Mouse (Mus musculus) forebrain, embryonic 13.5 days (tissue): ENCODE results near the gene Gjb6. TPM values are rescaled to one million over a fixed set of nuclear protein-coding genes. Genes with fewer than 3 reads are reported as not detected.

Experiments
- ATAC-seq: fragments of 200-750 bp; cut with Nextera tagmentation; 2 replicates; pipeline ENCODE4 v1.8.0; 2017
- H3K27ac ChIP-seq: fragments of 300-500 bp; sonication (generic); 2 replicates; pipeline ENCODE4 v1.5.1; 2015; ENCODE audit warnings: inconsistent platforms, mild to moderate bottlenecking, moderate library complexity
- H3K27me3 ChIP-seq: fragments of 300-500 bp; sonication (generic); 2 replicates; pipeline ENCODE4 v1.6.1; 2015; ENCODE audit warnings: mild to moderate bottlenecking, inconsistent platforms
- H3K36me3 ChIP-seq: fragments of 300-500 bp; sonication (generic); 2 replicates; pipeline ENCODE4 v1.6.1; 2015; ENCODE audit warnings: mild to moderate bottlenecking, inconsistent platforms; ENCODE audit not compliant: poor library complexity, severe bottlenecking
- H3K4me1 ChIP-seq: fragments of 300-500 bp; sonication (generic); 2 replicates; pipeline ENCODE4 v1.6.1; 2015; ENCODE audit warnings: inconsistent platforms
- H3K4me2 ChIP-seq: fragments of 300-500 bp; sonication (generic); 2 replicates; pipeline ENCODE4 v1.6.1; 2015; ENCODE audit warnings: inconsistent platforms, mild to moderate bottlenecking, moderate library complexity
- H3K4me3 ChIP-seq: fragments of 300-500 bp; sonication (generic); 2 replicates; pipeline ENCODE4 v1.5.1; 2015; ENCODE audit warnings: mild to moderate bottlenecking, inconsistent platforms
- H3K9ac ChIP-seq: fragments of 300-500 bp; sonication (generic); 2 replicates; pipeline ENCODE4 v1.6.1; 2015; ENCODE audit warnings: mild to moderate bottlenecking, inconsistent platforms
- H3K9me3 ChIP-seq: fragments of 300-500 bp; sonication (generic); replicated peaks from 2 replicates; pipeline ENCODE4 v1.6.1; 2016; ENCODE audit warnings: inconsistent platforms
- WGBS: fragments of 180-500 bp; shearing (Covaris S2); methylation state at CpG from one replicate; pipeline ENCODE4 v1.1.7; 2015; 5-methylcytosine and 5-hydroxymethylcytosine counted together
- polyA plus RNA-seq: library from polyadenylated mRNA; unstranded; fragments of >200 nt; fragmentation: Nextera tagmentation; extraction: Ambion mirVana; gene quantifications from 2 replicates; pipeline ENCODE4 v1.2.1, GENCODE M21; 2015

Gjb6 gene
- polyA plus RNA-seq: 3.5 and 4.7 TPM in 2 replicates

- Histone ChIP-seq H3K27me3 (peaks cover 41% of the 10 kb centered on the region), H3K4me3 (peak within 1 kb of the TSS; percentile 40), H3K9ac (0 out of 2 replicates have a peak within 1 kb of the TSS, but pooled peaks have one; percentile 34), H3K36me3 (no peaks in the 10 kb centered on the region), H3K9me3 (no peaks in the 10 kb centered on the region), H3K4me1 (peaks cover 9% of the 10 kb centered on the region), H3K4me2 (peak within 1 kb of the TSS; percentile 79), H3K27ac (no peak within 1 kb of the TSS)
- 2% methylated on average over 33 of the region's 33 CpGs for WGBS
- 0 out of 2 replicates have a peak, but pooled peaks have one; percentile 36 for ATAC-seq
These were observed at the start of gene Gjb6 for GRCm38 (mm10) chr14:57133161-57133661. Gene Gjb6 (minus strand): TSS chr14:57133611.

- no peak overlapping the region for H3K9ac ChIP-seq
- no peak overlapping the region for H3K4me2 ChIP-seq
- H3K27ac ChIP-seq: no peak overlapping the region
- 85% methylated on average over 3 of the region's 3 CpGs for WGBS
- H3K9me3 ChIP-seq: no peaks in the 10 kb centered on the region
- H3K36me3 ChIP-seq: no peaks in the 10 kb centered on the region
- no peak overlapping the region for H3K4me3 ChIP-seq
- H3K27me3 ChIP-seq: no peaks in the 10 kb centered on the region
- no peaks in the 10 kb centered on the region for H3K4me1 ChIP-seq
- ATAC-seq: no peak
These were observed 32.1 kb upstream of the Gjb6 start for GRCm38 (mm10) chr14:57165493-57165892.

- 72% methylated on average over 2 of the region's 2 CpGs for WGBS
- no peak overlapping the region for H3K27ac ChIP-seq
- no peak for ATAC-seq
- no peak overlapping the region for H3K9ac ChIP-seq
- no peak overlapping the region for H3K4me3 ChIP-seq
- H3K4me1 ChIP-seq: no peaks in the 10 kb centered on the region
- H3K36me3 ChIP-seq: no peaks in the 10 kb centered on the region
- no peaks in the 10 kb centered on the region for H3K9me3 ChIP-seq
- H3K4me2 ChIP-seq: no peak overlapping the region
- no peaks in the 10 kb centered on the region for H3K27me3 ChIP-seq
These were observed 28.4 kb upstream of the Gjb6 start for GRCm38 (mm10) chr14:57161833-57162232.

- no peak overlapping the region for H3K9ac ChIP-seq
- ATAC-seq: no peak
- no peaks in the 10 kb centered on the region for H3K4me1 ChIP-seq
- no peak overlapping the region for H3K27ac ChIP-seq
- H3K36me3 ChIP-seq: no peaks in the 10 kb centered on the region
- H3K4me2 ChIP-seq: no peak overlapping the region
- 76% methylated on average over 4 of the region's 4 CpGs for WGBS
- H3K4me3 ChIP-seq: no peak overlapping the region
- no peaks in the 10 kb centered on the region for H3K27me3 ChIP-seq
- H3K9me3 ChIP-seq: no peaks in the 10 kb centered on the region
These were observed 27.8 kb upstream of the Gjb6 start for GRCm38 (mm10) chr14:57161201-57161600.

GRCm38 (mm10) chr14:57154916-57155315 lies 21.5 kb upstream of the Gjb6 start:
- WGBS: 45% methylated on average over 6 of the region's 6 CpGs
- no peaks in the 10 kb centered on the region for H3K36me3 ChIP-seq
- H3K27me3 ChIP-seq: no peaks in the 10 kb centered on the region
- H3K27ac ChIP-seq: no peak overlapping the region
- no peak for ATAC-seq
- H3K9me3 ChIP-seq: no peaks in the 10 kb centered on the region
- H3K4me3 ChIP-seq: no peak overlapping the region
- H3K4me1 ChIP-seq: no peaks in the 10 kb centered on the region
- no peak overlapping the region for H3K4me2 ChIP-seq
- no peak overlapping the region for H3K9ac ChIP-seq

GRCm38 (mm10) chr14:57145741-57146140 lies 12.3 kb upstream of the Gjb6 start:
- 70% methylated on average over 4 of the region's 4 CpGs for WGBS
- Histone ChIP-seq H3K27me3 (no peaks in the 10 kb centered on the region), H3K9me3 (no peaks in the 10 kb centered on the region), H3K9ac (no peak overlapping the region), H3K4me3 (no peak overlapping the region), H3K4me1 (no peaks in the 10 kb centered on the region), H3K36me3 (no peaks in the 10 kb centered on the region), H3K27ac (no peak overlapping the region), H3K4me2 (no peak overlapping the region)
- ATAC-seq: no peak

GRCm38 (mm10) chr14:57135265-57135664 lies 1.9 kb upstream of the Gjb6 start:
- Histone ChIP-seq H3K4me1 (peaks cover 9% of the 10 kb centered on the region), H3K27me3 (peaks cover 41% of the 10 kb centered on the region), H3K9ac (no peak overlapping the region), H3K4me2 (no peak overlapping the region), H3K36me3 (no peaks in the 10 kb centered on the region), H3K27ac (no peak overlapping the region), H3K9me3 (no peaks in the 10 kb centered on the region), H3K4me3 (no peak overlapping the region)
- no peak for ATAC-seq
- 54% methylated on average over 8 of the region's 8 CpGs for WGBS

- ATAC-seq: no peak
- H3K4me2 ChIP-seq: no peak overlapping the region
- 78% methylated on average over 4 of the region's 4 CpGs for WGBS
- H3K27me3 ChIP-seq: peaks cover 12% of the 10 kb centered on the region
- H3K4me3 ChIP-seq: no peak overlapping the region
- no peak overlapping the region for H3K9ac ChIP-seq
- no peak overlapping the region for H3K27ac ChIP-seq
- H3K9me3 ChIP-seq: no peaks in the 10 kb centered on the region
- H3K36me3 ChIP-seq: no peaks in the 10 kb centered on the region
- no peaks in the 10 kb centered on the region for H3K4me1 ChIP-seq
These were observed 6.0 kb downstream of the Gjb6 start for GRCm38 (mm10) chr14:57127383-57127782.

GRCm38 (mm10) chr14:57122295-57122694 lies 11.1 kb downstream of the Gjb6 start:
- Histone ChIP-seq H3K4me3 (no peak overlapping the region), H3K9ac (no peak overlapping the region), H3K27ac (no peak overlapping the region), H3K27me3 (0 out of 2 replicates have a peak, but pooled peaks cover 3% of the 10 kb centered on the region), H3K4me1 (no peaks in the 10 kb centered on the region), H3K4me2 (no peak overlapping the region), H3K36me3 (no peaks in the 10 kb centered on the region), H3K9me3 (no peaks in the 10 kb centered on the region)
- WGBS: 84% methylated on average over 7 of the region's 7 CpGs
- no peak for ATAC-seq

- Histone ChIP-seq H3K27me3 (peaks cover 3% of the 10 kb centered on the region; the same call in 1 of the 2 replicates), H3K9me3 (no peaks in the 10 kb centered on the region), H3K4me3 (no peak within 1 kb of the TSS), H3K4me1 (peaks cover 10% of the 10 kb centered on the region), H3K4me2 (peak within 1 kb of the TSS; percentile 45), H3K9ac (no peak within 1 kb of the TSS), H3K36me3 (no peaks in the 10 kb centered on the region), H3K27ac (no peak within 1 kb of the TSS)
- ATAC-seq: peak; percentile 88
- WGBS: 4% methylated on average over 13 of the region's 13 CpGs
These were observed 17.4 kb downstream of the Gjb6 start, which contains the start of gene Gm4491 for GRCm38 (mm10) chr14:57115823-57116544. Gene Gm4491 (minus strand): TSS chr14:57115883.

GRCm38 (mm10) chr14:57109194-57109593 lies 24.2 kb downstream of the Gjb6 start:
- 11% methylated on average over 4 of the region's 4 CpGs for WGBS
- Histone ChIP-seq H3K27ac (no peak overlapping the region), H3K4me3 (no peak overlapping the region), H3K4me1 (peaks cover 8% of the 10 kb centered on the region), H3K4me2 (no peak overlapping the region), H3K9ac (no peak overlapping the region), H3K9me3 (no peaks in the 10 kb centered on the region), H3K27me3 (peaks cover 39% of the 10 kb centered on the region), H3K36me3 (no peaks in the 10 kb centered on the region)
- ATAC-seq: no peak

- no peak for ATAC-seq
- H3K27me3 ChIP-seq: peaks cover 52% of the 10 kb centered on the region
- H3K9ac ChIP-seq: no peak overlapping the region
- peaks cover 16% of the 10 kb centered on the region for H3K4me1 ChIP-seq
- no peak overlapping the region for H3K27ac ChIP-seq
- H3K9me3 ChIP-seq: no peaks in the 10 kb centered on the region
- H3K4me2 ChIP-seq: no peak overlapping the region
- H3K36me3 ChIP-seq: no peaks in the 10 kb centered on the region
- no peak overlapping the region for H3K4me3 ChIP-seq
- WGBS: 67% methylated on average over 5 of the region's 5 CpGs
These were observed 25.5 kb downstream of the Gjb6 start for GRCm38 (mm10) chr14:57107916-57108315.
